Mouse (Mus musculus) intestine, postnatal 0 days (tissue): ENCODE measurements around the gene D10Wsu102e. TPM values are rescaled to one million over a fixed set of nuclear protein-coding genes. Genes with fewer than 3 reads are reported as not detected.

Source experiments
- ATAC-seq: fragments of 200-750 bp; cut with Nextera tagmentation; 2 replicates; pipeline ENCODE4 v1.8.0; 2017; ENCODE audit warnings: mild to moderate bottlenecking, moderate TSS enrichment, moderate library complexity
- H3K27ac ChIP-seq: fragments of 300-500 bp; sonication (generic); 2 replicates; pipeline ENCODE4 v1.5.1; 2014; ENCODE audit warnings: mild to moderate bottlenecking, low read depth, low read length, moderate library complexity
- H3K27me3 ChIP-seq: fragments of 300-500 bp; sonication (generic); replicated peaks from 2 replicates; pipeline ENCODE4 v1.6.1; 2014; ENCODE audit warnings: low read length, mixed read lengths; ENCODE audit not compliant: control insufficient read depth, insufficient read depth
- H3K36me3 ChIP-seq: fragments of 300-500 bp; sonication (generic); 2 replicates; pipeline ENCODE4 v1.6.1; 2014; ENCODE audit warnings: mild to moderate bottlenecking, moderate library complexity; ENCODE audit not compliant: control insufficient read depth, insufficient read depth
- H3K4me1 ChIP-seq: fragments of 300-500 bp; sonication (generic); replicated peaks from 2 replicates; pipeline ENCODE4 v1.6.1; 2014; ENCODE audit warnings: antibody characterized with exemption, low read length, mixed read lengths; ENCODE audit not compliant: control insufficient read depth, insufficient read depth
- H3K4me2 ChIP-seq: fragments of 300-500 bp; sonication (generic); replicated peaks from 2 replicates; pipeline ENCODE4 v1.6.1; 2014; ENCODE audit warnings: low read depth, mild to moderate bottlenecking, moderate library complexity
- H3K4me3 ChIP-seq: fragments of 300-500 bp; sonication (generic); 2 replicates; pipeline ENCODE4 v1.5.1; 2014; ENCODE audit warnings: low read depth, low read length
- H3K9ac ChIP-seq: fragments of 300-500 bp; sonication (generic); 2 replicates; pipeline ENCODE4 v1.6.1; 2014; ENCODE audit warnings: mild to moderate bottlenecking, low read depth, low read length
- H3K9me3 ChIP-seq: fragments of 300-500 bp; sonication (generic); 2 replicates; pipeline ENCODE4 v1.6.1; 2016; ENCODE audit warnings: mixed run types; ENCODE audit not compliant: control insufficient read depth
- CTCF ChIP-seq: sonication (generic); IDR thresholded peaks from 2 replicates; pipeline ENCODE4 v1.5.1; 2016; ENCODE audit warnings: low read depth, mild to moderate bottlenecking, control low read depth, antibody characterized with exemption, moderate library complexity
- WGBS: fragments of 180-500 bp; shearing (Covaris S2); extraction: QIAGEN DNeasy Blood & Tissue Kit; methylation state at CpG from one replicate; pipeline ENCODE4 v1.1.7; 2014; 5-methylcytosine and 5-hydroxymethylcytosine counted together
- polyA plus RNA-seq: library from polyadenylated mRNA; unstranded; fragments of >200 nt; fragmentation: Nextera tagmentation; extraction: Ambion mirVana; gene quantifications from 2 replicates; pipeline ENCODE4 v1.2.1, GENCODE M21; 2015

The D10Wsu102e gene
- polyA plus RNA-seq, 1 experiment from 2014 or later, result 0.17 TPM

DNA sequence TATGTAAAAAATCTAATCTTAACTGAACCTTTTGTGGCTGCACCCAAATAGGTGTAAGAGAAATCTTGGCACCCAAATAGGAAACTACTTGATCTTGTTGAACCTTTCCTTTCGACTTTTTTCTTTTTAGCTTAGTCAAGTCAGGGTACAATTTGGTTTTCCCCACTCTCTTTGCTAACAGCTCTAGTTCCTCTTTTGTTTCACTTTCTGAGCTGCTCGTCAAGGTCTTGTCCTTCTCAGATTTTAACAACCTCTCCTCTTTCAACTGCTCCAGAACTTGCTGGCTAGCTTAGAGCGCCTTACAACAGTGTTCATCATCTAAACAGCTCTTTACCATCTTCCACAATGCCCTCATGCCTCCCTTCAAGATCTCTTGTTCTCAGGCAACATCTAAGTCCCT lies 97.5 kb downstream of the D10Wsu102e start:
- no peak overlapping the region for H3K4me3 ChIP-seq
- no peaks in the 10 kb centered on the region for H3K36me3 ChIP-seq
- H3K9ac ChIP-seq, result no peak overlapping the region
- TF ChIP-seq CTCF, result no peak
- ATAC-seq, result no peak
- no peak overlapping the region for H3K4me2 ChIP-seq
- 92% methylated on average over 3 of the region's 3 CpGs for WGBS
- H3K27ac ChIP-seq, result no peak overlapping the region
- H3K9me3 ChIP-seq, result peaks cover 12% of the 10 kb centered on the region
- no peaks in the 10 kb centered on the region for H3K4me1 ChIP-seq
- H3K27me3 ChIP-seq, result no peaks in the 10 kb centered on the region

DNA sequence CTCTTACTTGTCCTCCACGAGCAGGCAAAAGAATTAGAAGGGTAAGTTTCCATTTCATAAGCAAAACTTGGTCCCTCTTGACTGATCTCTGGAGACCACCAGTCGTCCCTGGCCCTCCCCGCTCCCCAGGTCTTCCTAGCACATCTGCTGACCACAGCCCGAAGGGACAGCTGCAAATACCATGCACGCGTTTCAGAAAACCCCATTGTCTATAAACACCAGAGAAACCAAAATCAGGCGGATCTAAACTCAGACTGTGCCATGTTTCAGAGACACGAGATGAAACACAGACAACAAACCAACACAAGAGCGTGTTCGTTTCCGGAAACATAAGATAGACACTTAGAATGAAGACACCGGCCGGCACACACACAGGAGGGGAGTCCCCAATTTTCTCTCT lies 115.2 kb downstream of the D10Wsu102e start:
- H3K4me1 ChIP-seq, result no peaks in the 10 kb centered on the region
- no peaks in the 10 kb centered on the region for H3K9me3 ChIP-seq
- no peak overlapping the region for H3K4me3 ChIP-seq
- no peak for TF ChIP-seq CTCF
- no peak overlapping the region for H3K27ac ChIP-seq
- no peak overlapping the region for H3K4me2 ChIP-seq
- no peaks in the 10 kb centered on the region for H3K27me3 ChIP-seq
- no peak for ATAC-seq
- no peak overlapping the region for H3K9ac ChIP-seq
- WGBS, result 95% methylated on average over 13 of the region's 13 CpGs
- no peaks in the 10 kb centered on the region for H3K36me3 ChIP-seq

DNA sequence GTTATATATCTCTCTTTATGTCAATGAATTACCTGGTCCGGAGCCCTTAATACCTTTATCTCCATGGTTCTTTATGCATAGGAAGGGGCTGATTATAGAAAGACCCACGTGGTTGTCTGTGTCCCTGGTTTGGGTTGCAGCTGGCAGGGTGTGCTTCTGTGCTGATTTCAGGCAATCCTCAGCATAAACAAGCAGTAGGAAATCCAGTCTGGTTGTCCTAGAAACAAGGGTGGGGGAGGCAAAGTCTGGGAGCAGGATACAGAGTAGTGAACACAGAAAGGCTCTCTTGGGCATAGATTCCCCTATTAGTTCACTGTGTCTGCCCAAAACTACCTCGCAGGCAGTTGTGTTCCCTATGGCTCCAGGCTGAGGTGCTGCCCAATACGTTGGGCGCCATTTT lies 117.3 kb downstream of the D10Wsu102e start:
- no peak overlapping the region for H3K9ac ChIP-seq
- H3K4me2 ChIP-seq, result no peak overlapping the region
- no peak for TF ChIP-seq CTCF
- no peak for ATAC-seq
- H3K36me3 ChIP-seq, result no peaks in the 10 kb centered on the region
- no peak overlapping the region for H3K27ac ChIP-seq
- WGBS, result 86% methylated on average over 5 of the region's 5 CpGs
- no peaks in the 10 kb centered on the region for H3K9me3 ChIP-seq
- H3K4me1 ChIP-seq, result no peaks in the 10 kb centered on the region
- H3K4me3 ChIP-seq, result no peak overlapping the region
- H3K27me3 ChIP-seq, result no peaks in the 10 kb centered on the region; the same call in 1 of the 2 replicates

DNA sequence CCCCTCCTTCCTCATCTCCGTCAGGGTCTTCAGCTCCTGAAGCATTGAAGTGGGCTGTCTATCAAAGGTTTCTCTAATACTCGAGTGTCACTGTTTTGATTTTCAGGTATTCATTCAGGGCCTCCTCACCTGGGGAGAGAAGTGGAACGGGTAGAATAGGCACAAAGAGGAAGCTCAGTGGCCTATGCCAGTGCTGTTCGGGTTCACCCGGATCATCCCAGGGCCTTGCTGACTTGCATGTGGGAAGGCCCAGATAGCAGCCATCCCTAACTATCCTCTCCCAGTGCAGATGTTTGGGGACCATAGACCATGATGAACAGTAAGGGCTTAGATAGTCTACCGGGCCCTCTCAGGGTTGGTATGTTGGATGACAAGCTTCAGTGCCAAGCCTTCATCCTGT lies 130.5 kb downstream of the D10Wsu102e start:
- H3K27me3 ChIP-seq, result no peaks in the 10 kb centered on the region
- 92% methylated on average over 6 of the region's 6 CpGs for WGBS

DNA sequence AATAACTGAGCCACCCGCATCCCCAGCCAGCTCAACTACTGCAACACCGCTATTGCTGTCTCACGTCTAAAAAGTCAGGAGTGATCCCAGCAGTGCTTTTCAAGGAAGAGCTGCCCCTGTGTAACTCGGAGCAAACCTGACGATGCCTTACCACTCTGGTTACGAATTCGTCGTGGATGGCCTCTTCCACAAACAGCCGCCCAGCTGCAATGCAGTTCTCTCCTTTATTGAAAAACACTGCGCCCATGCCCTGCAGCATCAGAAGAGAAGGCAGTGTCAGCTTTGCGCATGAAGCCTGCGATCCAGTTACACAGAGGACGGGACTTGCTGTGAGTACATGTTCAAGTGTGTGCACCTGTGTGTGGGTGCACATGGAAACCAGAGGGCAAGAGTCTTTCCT lies 137.3 kb downstream of the D10Wsu102e start:
- H3K4me2 ChIP-seq, result no peak overlapping the region
- no peak for ATAC-seq
- H3K27ac ChIP-seq, result no peak overlapping the region
- no peaks in the 10 kb centered on the region for H3K27me3 ChIP-seq
- H3K4me1 ChIP-seq, result no peaks in the 10 kb centered on the region
- no peaks in the 10 kb centered on the region for H3K36me3 ChIP-seq
- WGBS, result 88% methylated on average over 13 of the region's 13 CpGs
- no peak overlapping the region for H3K9ac ChIP-seq
- no peak overlapping the region for H3K4me3 ChIP-seq
- H3K9me3 ChIP-seq, result no peaks in the 10 kb centered on the region
- TF ChIP-seq CTCF, result no peak

More for the DNA sequence above, 130.5 kb downstream of the D10Wsu102e start:
- Histone ChIP-seq H3K9me3 (no peaks in the 10 kb centered on the region), H3K9ac (no peak overlapping the region), H3K36me3 (no peaks in the 10 kb centered on the region), H3K27ac (no peak overlapping the region), H3K4me2 (no peak overlapping the region), H3K4me3 (no peak overlapping the region), H3K4me1 (no peaks in the 10 kb centered on the region)
- no peak for ATAC-seq
- no peak for TF ChIP-seq CTCF

DNA sequence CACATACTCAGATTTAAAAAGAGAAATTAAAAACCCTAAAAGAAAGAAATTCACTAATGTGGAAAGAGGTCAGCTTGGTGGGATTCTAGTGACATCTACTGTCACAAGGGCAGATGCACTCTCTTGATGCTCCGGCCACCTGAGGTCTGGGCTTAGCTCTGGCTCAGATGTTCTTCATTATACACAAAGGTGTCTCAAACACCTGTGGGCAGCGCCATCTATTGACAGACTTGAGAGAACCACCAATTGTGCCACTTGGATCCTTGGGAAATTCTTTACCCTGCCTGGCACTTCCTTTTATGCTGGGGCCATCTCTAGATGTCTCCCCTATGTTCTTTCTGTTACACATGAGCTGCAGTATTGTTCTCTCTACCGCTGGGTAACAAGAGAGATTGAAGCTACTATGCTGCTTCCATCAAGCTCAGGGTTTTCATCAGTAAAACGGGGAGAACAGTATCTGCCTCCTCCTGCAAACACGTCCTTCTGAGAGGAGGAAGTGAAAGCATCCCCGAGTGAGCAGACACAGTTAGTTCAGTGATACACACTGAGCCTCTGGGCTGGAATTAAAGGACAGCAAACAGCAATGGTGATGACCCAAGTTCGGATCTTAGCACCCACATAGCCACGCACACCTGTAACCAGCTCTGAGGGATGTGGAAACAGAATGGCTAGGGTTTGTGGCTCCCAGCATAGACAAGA lies 149.1 kb downstream of the D10Wsu102e start:
- H3K4me3 ChIP-seq, result no peak overlapping the region
- H3K9me3 ChIP-seq, result no peaks in the 10 kb centered on the region
- no peak overlapping the region for H3K9ac ChIP-seq
- no peaks in the 10 kb centered on the region for H3K27me3 ChIP-seq
- peak; percentile 72 for TF ChIP-seq CTCF
- H3K4me2 ChIP-seq, result no peak overlapping the region
- no peaks in the 10 kb centered on the region for H3K36me3 ChIP-seq
- no peak overlapping the region for H3K27ac ChIP-seq
- WGBS, result 63% methylated on average over 8 of the region's 8 CpGs
- no peak for ATAC-seq
- no peaks in the 10 kb centered on the region for H3K4me1 ChIP-seq

GRCm38 (mm10) chr10:83511304-83511703 lies 151.3 kb downstream of the D10Wsu102e start:
- no peak for TF ChIP-seq CTCF
- 78% methylated on average over 5 of the region's 5 CpGs for WGBS

More at GRCm38 (mm10) chr10:83511304-83511703, 151.3 kb downstream of the D10Wsu102e start:
- Histone ChIP-seq H3K9me3 (no peaks in the 10 kb centered on the region), H3K27ac (no peak overlapping the region), H3K9ac (no peak overlapping the region), H3K4me1 (no peaks in the 10 kb centered on the region), H3K4me2 (no peak overlapping the region), H3K4me3 (no peak overlapping the region), H3K36me3 (no peaks in the 10 kb centered on the region), H3K27me3 (no peaks in the 10 kb centered on the region)
- ATAC-seq, result no peak
